Mouse (Mus musculus) R1 (cell line): ENCODE measurements at regions not wholly inside any gene's neighbourhood (a gene's known extent, or its start where the extent isn't known, plus 50 kb on each side); places are given as distances from the start of the nearest gene placed in this dataset.

Source experiments
- DNase-seq: peaks from one replicate; pipeline ENCODE4 v3.0.0-alpha.2; 2018; ENCODE audit warnings: low read depth, low spot score

- no peak for DNase-seq
Observed at GRCm38 (mm10) chr2:98112023-98112422, 550.0 kb upstream of the Gm10801 start.

DNA sequence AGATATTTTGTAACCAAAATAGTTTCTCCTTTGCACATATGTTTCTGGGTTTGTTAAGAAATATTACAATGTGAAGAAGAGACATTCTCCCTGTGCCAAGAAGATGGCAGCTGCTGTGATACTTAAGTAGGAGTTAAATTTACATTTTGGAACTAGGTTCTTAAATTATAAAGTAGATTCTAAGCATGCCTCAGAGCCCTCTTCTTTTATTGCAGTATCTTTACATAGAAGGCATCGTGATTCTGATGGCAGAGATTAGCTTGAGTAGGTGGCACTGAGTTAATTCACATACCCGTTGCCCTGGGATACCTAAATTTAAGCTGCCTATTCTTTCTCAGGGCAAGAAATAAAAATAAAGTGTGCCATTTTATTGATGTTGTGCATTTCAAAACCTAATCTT is 538.6 kb upstream of the Gm10801 start:
- DNase-seq = no peak

- peak; percentile 9 for DNase-seq
Observed at GRCm38 (mm10) chr2:98124646-98125045, 537.4 kb upstream of the Gm10801 start.

GRCm38 (mm10) chr2:98140461-98140860 is 521.6 kb upstream of the Gm10801 start:
- DNase-seq = peak; percentile 2

- peak; percentile 30 for DNase-seq
Observed at GRCm38 (mm10) chr2:98143711-98144110, 518.3 kb upstream of the Gm10801 start.
